Mouse (Mus musculus) T-cell, adult 66 days (primary cell): ENCODE data around the gene Epha8. TPM values are rescaled to one million over a fixed set of nuclear protein-coding genes. Genes with fewer than 3 reads are reported as not detected.

ENCODE experiments used
- total RNA-seq, 2 experiments: library from RNA; stranded (reverse); gene quantifications; 3 replicates in 1 of 2; 4 replicates in 1 of 2; pipeline ENCODE4 v1.2.4; 2023

Epha8 gene
- not detected for total RNA-seq

DNA sequence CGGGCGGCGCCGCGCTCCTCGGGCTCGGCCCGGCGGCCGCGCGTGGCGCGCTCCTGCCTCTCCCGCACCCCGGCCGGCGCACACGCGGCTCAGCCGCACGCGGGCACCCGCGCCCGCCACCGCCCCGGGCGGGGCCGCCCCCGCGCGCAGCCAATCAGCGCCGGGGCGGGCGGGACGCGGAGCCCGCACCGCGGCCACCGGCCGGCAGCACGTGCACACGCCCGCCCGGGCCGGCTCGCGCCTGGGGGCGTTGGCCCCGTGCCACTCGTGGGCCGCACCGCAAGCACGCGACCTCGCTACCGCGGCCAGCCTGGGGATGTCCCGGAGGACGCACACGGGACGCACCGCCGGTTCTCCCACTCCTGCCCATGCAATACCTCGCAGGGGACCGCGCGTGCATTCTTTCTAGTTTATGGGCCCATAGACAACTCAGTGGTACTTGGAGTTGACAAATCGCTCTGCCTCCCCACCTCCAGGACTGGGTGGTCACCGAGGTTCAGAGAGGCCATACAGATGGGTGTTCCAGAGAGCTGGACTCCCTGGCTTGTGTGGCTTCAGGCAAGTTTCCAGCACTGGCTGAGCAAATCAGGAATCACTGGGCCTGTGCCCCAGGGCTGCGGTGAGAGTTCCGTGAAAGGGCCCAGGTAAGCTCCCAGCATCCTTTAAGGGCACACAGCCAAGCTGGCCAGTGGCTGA, at the start of gene Epha8:
Epha8 (minus strand) TSS at position 66 of the 696 bp plus-strand sequence.

DNA sequence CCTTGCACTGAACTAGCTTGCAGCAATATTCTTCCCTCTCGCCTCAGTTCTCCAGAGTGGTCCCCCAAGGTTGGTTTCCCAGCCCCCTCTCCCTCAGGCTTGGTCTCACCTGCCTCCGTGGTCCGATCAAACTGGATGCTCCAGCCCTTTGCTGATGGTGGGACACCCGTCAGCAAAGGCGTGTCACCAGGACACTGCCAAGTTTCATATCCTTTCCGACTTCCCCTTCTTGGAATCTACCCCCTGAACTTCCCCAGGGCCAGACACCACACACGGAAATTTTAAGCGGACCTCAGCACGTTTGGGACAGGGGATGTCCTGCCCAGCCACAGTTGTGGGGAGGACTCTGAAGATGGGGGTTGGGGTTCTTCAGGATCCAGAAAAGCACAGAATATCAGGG, 58.0 kb downstream of the Epha8 start, which contains the start of gene C1qa:
C1qa (minus strand) TSS at position 167 of the 400 bp plus-strand sequence.

GRCm38 (mm10) chr4:136892811-136893210, 63.8 kb downstream of the Epha8 start, which contains the start of gene C1qc:
Gene C1qc (minus strand): TSS chr4:136893065.

GRCm38 (mm10) chr4:136886101-136886500, 70.5 kb downstream of the Epha8 start, which contains the start of gene C1qb:
Gene C1qb (minus strand): TSS chr4:136886187.

Other genes with a start within 250 kb of the Epha8 start
- under 1 TPM; 0.39 to 0.58 TPM for gene Ephb2, start 120.8 kb downstream of the Epha8 start, total RNA-seq
- 10 to 100 TPM in 1 of 2 experiments, 1 to 10 TPM in 1; 7.0 to 10.1 TPM for gene C1qb, start 70.6 kb downstream of the Epha8 start, total RNA-seq
- 1 to 10 TPM; 5.3 to 8.2 TPM for gene C1qc, start 63.8 kb downstream of the Epha8 start, total RNA-seq
- gene C1qa, start 58.0 kb downstream of the Epha8 start, total RNA-seq = 10 to 100 TPM in 1 of 2 experiments, 1 to 10 TPM in 1; 6.4 to 12.7 TPM
- 10 to 100 TPM; 28.7 to 29.6 TPM for gene Zbtb40, start 92.0 kb upstream of the Epha8 start, total RNA-seq